Mouse (Mus musculus): ENCODE measurements around the gene Olfr1107. TPM values are rescaled to one million over a fixed set of nuclear protein-coding genes. Genes with fewer than 3 reads are reported as not detected.

The Olfr1107 gene
- not detected in 2 replicates for polyA plus RNA-seq (2012)

GRCm38 (mm10) chr2:87075717-87076116 lies at the start of gene Olfr1107:
TSS of gene Olfr1107 (minus strand) at chr2:87075817.
- no peaks in the 10 kb centered on the region for H3K27me3 ChIP-seq (ENCODE audit: control insufficient read depth)
- 0 out of 2 replicates have a peak, but pooled peaks cover 2% of the 10 kb centered on the region for H3K9me3 ChIP-seq (ENCODE audit: control insufficient read depth, low read length)
- H3K4me1 ChIP-seq (ENCODE audit: control insufficient read depth) = no peaks in the 10 kb centered on the region
- TF ChIP-seq TAL1 (IDR thresholded peaks at IDR 0.05; ENCODE audit: low read length) (no peak), GATA1 (IDR thresholded peaks at IDR 0.05; ENCODE audit: low read length) (no peak)
- H3K36me3 ChIP-seq (ENCODE audit: control insufficient read depth) = no peaks in the 10 kb centered on the region
- no peak within 1 kb of the TSS for H3K4me3 ChIP-seq (replicated peaks)

- Histone ChIP-seq H3K4me3 (replicated peaks) (no peak within 1 kb of the TSS), H3K9me3 (ENCODE audit: control insufficient read depth, low read length) (peaks cover 2% of the 10 kb centered on the region; the same call in 1 of the 2 replicates), H3K27me3 (ENCODE audit: control insufficient read depth) (no peaks in the 10 kb centered on the region), H3K36me3 (ENCODE audit: control insufficient read depth) (no peaks in the 10 kb centered on the region), H3K4me1 (ENCODE audit: control insufficient read depth) (no peaks in the 10 kb centered on the region)
- TF ChIP-seq GATA1 (IDR thresholded peaks at IDR 0.05; ENCODE audit: low read length) = no peak
- no peak for TF ChIP-seq TAL1 (IDR thresholded peaks at IDR 0.05; ENCODE audit: low read length)
These were observed 38.9 kb upstream of the Olfr1107 start, which contains the start of gene Olfr259 for GRCm38 (mm10) chr2:87114467-87114866. TSS of gene Olfr259 (minus strand) at chr2:87114567.

GRCm38 (mm10) chr2:87095908-87096307 lies 20.3 kb upstream of the Olfr1107 start, which contains the start of gene Olfr1109:
TSS of gene Olfr1109 (minus strand) at chr2:87096008.
- Histone ChIP-seq H3K36me3 (ENCODE audit: control insufficient read depth) (no peaks in the 10 kb centered on the region), H3K4me3 (replicated peaks) (no peak within 1 kb of the TSS), H3K4me1 (ENCODE audit: control insufficient read depth) (no peaks in the 10 kb centered on the region), H3K27me3 (ENCODE audit: control insufficient read depth) (no peaks in the 10 kb centered on the region), H3K9me3 (ENCODE audit: control insufficient read depth, low read length) (no peaks in the 10 kb centered on the region)
- TF ChIP-seq TAL1 (IDR thresholded peaks at IDR 0.05; ENCODE audit: low read length) (no peak), GATA1 (IDR thresholded peaks at IDR 0.05; ENCODE audit: low read length) (no peak)

- H3K36me3 ChIP-seq (ENCODE audit: control insufficient read depth) = no peaks in the 10 kb centered on the region
- no peak for TF ChIP-seq GATA1 (IDR thresholded peaks at IDR 0.05; ENCODE audit: low read length)
- TF ChIP-seq TAL1 (IDR thresholded peaks at IDR 0.05; ENCODE audit: low read length) = no peak
- H3K9me3 ChIP-seq (ENCODE audit: control insufficient read depth, low read length) = no peaks in the 10 kb centered on the region
- H3K4me1 ChIP-seq (ENCODE audit: control insufficient read depth) = no peaks in the 10 kb centered on the region
- no peak within 1 kb of the TSS for H3K4me3 ChIP-seq (replicated peaks)
- no peaks in the 10 kb centered on the region for H3K27me3 ChIP-seq (ENCODE audit: control insufficient read depth)
These were observed 23.4 kb downstream of the Olfr1107 start, which contains the start of gene Olfr1106 for GRCm38 (mm10) chr2:87052173-87052572. TSS of gene Olfr1106 (minus strand) at chr2:87052273.

- H3K4me1 ChIP-seq (ENCODE audit: control insufficient read depth) = no peaks in the 10 kb centered on the region
- H3K27me3 ChIP-seq (ENCODE audit: control insufficient read depth) = no peaks in the 10 kb centered on the region
- no peaks in the 10 kb centered on the region for H3K9me3 ChIP-seq (ENCODE audit: control insufficient read depth, low read length)
- H3K4me3 ChIP-seq (replicated peaks) = no peak within 1 kb of the TSS
- H3K36me3 ChIP-seq (ENCODE audit: control insufficient read depth) = no peaks in the 10 kb centered on the region
- no peak for TF ChIP-seq GATA1 (IDR thresholded peaks at IDR 0.05; ENCODE audit: low read length)
- TF ChIP-seq TAL1 (IDR thresholded peaks at IDR 0.05; ENCODE audit: low read length) = no peak
These were observed 39.2 kb downstream of the Olfr1107 start, which contains the start of gene Olfr1105 for GRCm38 (mm10) chr2:87036431-87036830. TSS of gene Olfr1105 (minus strand) at chr2:87036531.

- Histone ChIP-seq H3K4me1 (ENCODE audit: control insufficient read depth) (no peaks in the 10 kb centered on the region), H3K4me3 (replicated peaks) (no peak within 1 kb of the TSS), H3K27me3 (ENCODE audit: control insufficient read depth) (no peaks in the 10 kb centered on the region), H3K36me3 (ENCODE audit: control insufficient read depth) (no peaks in the 10 kb centered on the region), H3K9me3 (ENCODE audit: control insufficient read depth, low read length) (no peaks in the 10 kb centered on the region)
- TF ChIP-seq TAL1 (IDR thresholded peaks at IDR 0.05; ENCODE audit: low read length) = no peak
- no peak for TF ChIP-seq GATA1 (IDR thresholded peaks at IDR 0.05; ENCODE audit: low read length)
These were observed 48.6 kb downstream of the Olfr1107 start, which contains the start of gene Olfr1104 for GRCm38 (mm10) chr2:87026980-87027379. TSS of gene Olfr1104 (minus strand) at chr2:87027080.

Other genes starting within 250 kb of the Olfr1107 start
- not detected in 2 replicates for gene Olfr1095, start 224.1 kb downstream of the Olfr1107 start, polyA plus RNA-seq (2012)
- gene Gm13723, start 201.0 kb downstream of the Olfr1107 start, polyA plus RNA-seq (2012) = not detected in 2 replicates
- gene Olfr1097, start 183.6 kb downstream of the Olfr1107 start, polyA plus RNA-seq (2012) = not detected in 2 replicates
- not detected in 2 replicates for gene Olfr1098, start 151.3 kb downstream of the Olfr1107 start, polyA plus RNA-seq (2012)
- gene Olfr1099, start 115.1 kb downstream of the Olfr1107 start, polyA plus RNA-seq (2012) = 0.01 TPM in 1 of 2 replicates, not detected in the other
- not detected in 2 replicates for gene Olfr1100, start 95.9 kb downstream of the Olfr1107 start, polyA plus RNA-seq (2012)
- gene Olfr1101, start 84.6 kb downstream of the Olfr1107 start, polyA plus RNA-seq (2012) = not detected in 2 replicates
- not detected in 2 replicates for gene Olfr1102, start 77.4 kb downstream of the Olfr1107 start, polyA plus RNA-seq (2012)
- gene Olfr1104, start 48.7 kb downstream of the Olfr1107 start, polyA plus RNA-seq (2012) = not detected in 2 replicates
- gene Olfr1105, start 39.3 kb downstream of the Olfr1107 start, polyA plus RNA-seq (2012) = not detected in 2 replicates
- gene Olfr1106, start 23.5 kb downstream of the Olfr1107 start, polyA plus RNA-seq (2012) = not detected in 2 replicates
- gene Olfr1109, start 20.2 kb upstream of the Olfr1107 start, polyA plus RNA-seq (2012) = not detected in 2 replicates
- gene Olfr259, start 38.8 kb upstream of the Olfr1107 start, polyA plus RNA-seq (2012) = 0.04 TPM in 1 of 2 replicates, not detected in the other
- not detected in 2 replicates for gene Olfr1110, start 64.5 kb upstream of the Olfr1107 start, polyA plus RNA-seq (2012)
- not detected in 2 replicates for gene Olfr1111, start 76.8 kb upstream of the Olfr1107 start, polyA plus RNA-seq (2012)
- gene Olfr1112, start 112.0 kb upstream of the Olfr1107 start, polyA plus RNA-seq (2012) = not detected in 2 replicates
- gene Olfr1113, start 133.2 kb upstream of the Olfr1107 start, polyA plus RNA-seq (2012) = not detected in 2 replicates
- not detected in 2 replicates for gene Olfr1115, start 172.2 kb upstream of the Olfr1107 start, polyA plus RNA-seq (2012)
- under 0.01 TPM in 1 of 2 replicates, not detected in the other for gene Olfr1116, start 191.7 kb upstream of the Olfr1107 start, polyA plus RNA-seq (2012)
- gene Olfr1118, start 231.8 kb upstream of the Olfr1107 start, polyA plus RNA-seq (2012) = not detected in 2 replicates